Mouse (Mus musculus) right cerebral cortex, adult 2 months (tissue): ENCODE results near the gene Wfdc1.

ENCODE experiments used
- DNase-seq, 2 experiments: peaks; one replicate each; pipeline ENCODE4 v3.0.0; 2021 to 2022; ENCODE audit warnings: low spot score in 2 of 2

Wfdc1 gene

DNA sequence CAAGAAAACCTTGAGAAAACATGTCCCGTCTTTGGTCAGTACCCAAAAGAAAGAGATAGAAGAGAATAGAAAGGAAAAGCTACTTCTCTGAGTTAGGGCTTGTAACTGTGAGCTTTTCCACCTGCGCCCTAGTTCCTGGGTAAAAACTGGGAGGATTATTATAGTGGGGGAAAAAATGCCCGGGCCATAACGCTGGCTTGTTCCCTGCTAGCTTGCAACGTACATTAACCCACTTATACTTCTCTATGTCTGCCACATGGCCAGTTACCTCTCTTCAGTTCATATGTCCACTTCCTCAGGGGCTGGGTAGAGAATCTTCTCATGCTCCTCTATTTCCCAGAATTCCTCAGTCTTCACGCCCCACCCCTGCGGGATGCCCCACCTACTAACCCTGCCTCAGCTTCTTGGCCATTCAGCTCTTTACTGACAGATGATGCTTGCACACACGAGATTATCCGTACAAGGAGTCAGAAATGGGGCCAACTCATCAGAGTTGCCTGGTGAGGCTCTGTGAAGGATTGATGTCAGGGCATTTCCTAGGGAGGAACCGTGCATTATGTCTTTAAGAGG lies 70.3 kb downstream of the Wfdc1 start:
- DNase-seq, result no peak

DNA sequence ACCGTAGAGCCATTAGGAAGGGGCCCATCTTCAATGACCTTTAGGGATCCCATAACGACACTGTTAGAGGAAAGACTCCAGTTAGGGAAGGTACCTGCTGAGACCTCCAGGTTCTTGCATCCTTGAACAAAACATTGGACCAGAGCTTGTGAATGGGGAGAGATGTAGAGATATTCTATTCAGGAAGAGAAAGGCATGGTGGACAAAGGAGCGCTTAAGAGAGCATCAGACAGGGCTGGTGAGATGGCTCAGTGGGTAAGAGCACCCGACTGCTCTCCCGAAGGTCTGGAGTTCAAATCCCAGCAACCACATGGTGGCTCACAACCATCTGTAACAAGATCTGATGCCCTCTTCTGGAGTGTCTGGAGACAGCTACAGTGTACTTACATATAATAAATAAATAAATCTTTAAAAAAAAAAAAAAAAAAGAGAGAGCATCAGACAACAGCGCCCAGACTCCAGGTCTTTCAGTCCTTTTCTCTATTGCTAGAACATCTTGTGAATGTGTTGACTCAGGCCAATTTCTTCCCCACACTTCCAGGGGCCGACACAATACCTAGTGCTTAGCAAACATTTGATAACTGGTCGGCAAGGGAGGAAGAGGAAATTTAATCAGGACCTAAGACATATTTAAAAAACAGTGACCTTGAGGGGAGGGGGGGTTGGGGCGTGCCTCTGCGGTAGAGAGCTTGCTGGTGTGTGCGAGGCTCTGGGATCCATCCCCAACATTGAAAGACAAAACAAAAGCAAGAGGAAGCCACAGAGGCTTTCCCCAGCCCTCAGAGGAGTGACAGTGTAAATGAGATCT lies 71.1 kb downstream of the Wfdc1 start:
- DNase-seq, result no peak
